Mouse (Mus musculus): ENCODE measurements around the gene Mrpl55.
A peak's percentile ranks its signal among the peaks of the same experiment; 100 is the strongest.

Gene Mrpl55

GRCm38 (mm10) chr11:59218389-59218998, 16.2 kb downstream of the Mrpl55 start:
- Histone ChIP-seq H3K27me3 (ENCODE audit: insufficient read depth, low read length) (no peaks in the 10 kb centered on the region), H3K9me3 (ENCODE audit: low read length) (no peaks in the 10 kb centered on the region), H3K4me3 (replicated peaks; ENCODE audit: low read length) (peak overlapping the region; percentile 53), H3K36me3 (ENCODE audit: insufficient read depth, low read length) (peaks cover 86% of the 10 kb centered on the region), H3K4me1 (replicated peaks; ENCODE audit: low read depth, low read length) (peaks cover 97% of the 10 kb centered on the region)
- no peak for TF ChIP-seq NANOG (IDR thresholded peaks at IDR 0.05; ENCODE audit: borderline replicate concordance, low read length)
- TF ChIP-seq CTCF (conservative IDR thresholded peaks at IDR 0.05; ENCODE audit: low read length) = no peak
- no peak for TF ChIP-seq POU5F1 (IDR thresholded peaks at IDR 0.05; ENCODE audit: borderline replicate concordance, low read length)

- Histone ChIP-seq H3K4me3 (replicated peaks; ENCODE audit: low read length) (peak overlapping the region; percentile 53), H3K27me3 (ENCODE audit: insufficient read depth, low read length) (no peaks in the 10 kb centered on the region), H3K36me3 (ENCODE audit: insufficient read depth, low read length) (peaks cover 86% of the 10 kb centered on the region), H3K4me1 (replicated peaks; ENCODE audit: low read depth, low read length) (peaks cover 97% of the 10 kb centered on the region), H3K9me3 (ENCODE audit: low read length) (no peaks in the 10 kb centered on the region)
- TF ChIP-seq NANOG (IDR thresholded peaks at IDR 0.05; ENCODE audit: borderline replicate concordance, low read length) = no peak
- TF ChIP-seq CTCF (conservative IDR thresholded peaks at IDR 0.05; ENCODE audit: low read length) = peak; percentile 96
Observed at GRCm38 (mm10) chr11:59219064-59219463, 16.8 kb downstream of the Mrpl55 start.

GRCm38 (mm10) chr11:59221604-59222003, 19.3 kb downstream of the Mrpl55 start:
- Histone ChIP-seq H3K36me3 (ENCODE audit: insufficient read depth, low read length) (peaks cover 84% of the 10 kb centered on the region), H3K4me1 (replicated peaks; ENCODE audit: low read depth, low read length) (peaks cover 97% of the 10 kb centered on the region)
- TF ChIP-seq NANOG (IDR thresholded peaks at IDR 0.05; ENCODE audit: borderline replicate concordance, low read length) = no peak
- TF ChIP-seq POU5F1 (IDR thresholded peaks at IDR 0.05; ENCODE audit: borderline replicate concordance, low read length) = no peak
- TF ChIP-seq CTCF (conservative IDR thresholded peaks at IDR 0.05; ENCODE audit: low read length) = no peak

GRCm38 (mm10) chr11:59222306-59222705, 20.0 kb downstream of the Mrpl55 start:
- Histone ChIP-seq H3K36me3 (ENCODE audit: insufficient read depth, low read length) (peaks cover 88% of the 10 kb centered on the region), H3K27me3 (ENCODE audit: insufficient read depth, low read length) (no peaks in the 10 kb centered on the region), H3K4me1 (replicated peaks; ENCODE audit: low read depth, low read length) (peaks cover 97% of the 10 kb centered on the region), H3K4me3 (replicated peaks; ENCODE audit: low read length) (no peak overlapping the region), H3K9me3 (ENCODE audit: low read length) (no peaks in the 10 kb centered on the region)
- TF ChIP-seq NANOG (IDR thresholded peaks at IDR 0.05; ENCODE audit: borderline replicate concordance, low read length) (no peak), CTCF (conservative IDR thresholded peaks at IDR 0.05; ENCODE audit: low read length) (no peak), POU5F1 (IDR thresholded peaks at IDR 0.05; ENCODE audit: borderline replicate concordance, low read length) (no peak)

More at GRCm38 (mm10) chr11:59221604-59222003, 19.3 kb downstream of the Mrpl55 start:
- H3K27me3 ChIP-seq (ENCODE audit: insufficient read depth, low read length) = no peaks in the 10 kb centered on the region
- no peak overlapping the region; the same call in 1 of the 2 replicates for H3K4me3 ChIP-seq (replicated peaks; ENCODE audit: low read length)
- no peaks in the 10 kb centered on the region for H3K9me3 ChIP-seq (ENCODE audit: low read length)

GRCm38 (mm10) chr11:59224025-59224424, 21.7 kb downstream of the Mrpl55 start:
- TF ChIP-seq NANOG (IDR thresholded peaks at IDR 0.05; ENCODE audit: borderline replicate concordance, low read length) = no peak
- no peak for TF ChIP-seq POU5F1 (IDR thresholded peaks at IDR 0.05; ENCODE audit: borderline replicate concordance, low read length)
- no peak for TF ChIP-seq CTCF (conservative IDR thresholded peaks at IDR 0.05; ENCODE audit: low read length)
- no peaks in the 10 kb centered on the region for H3K27me3 ChIP-seq (ENCODE audit: insufficient read depth, low read length)
- H3K4me3 ChIP-seq (replicated peaks; ENCODE audit: low read length) = no peak overlapping the region
- peaks cover 72% of the 10 kb centered on the region for H3K36me3 ChIP-seq (ENCODE audit: insufficient read depth, low read length)
- H3K9me3 ChIP-seq (ENCODE audit: low read length) = no peaks in the 10 kb centered on the region
- peaks cover 87% of the 10 kb centered on the region for H3K4me1 ChIP-seq (replicated peaks; ENCODE audit: low read depth, low read length)

- Histone ChIP-seq H3K36me3 (ENCODE audit: insufficient read depth, low read length) (peaks cover 70% of the 10 kb centered on the region), H3K9me3 (ENCODE audit: low read length) (no peaks in the 10 kb centered on the region), H3K4me3 (replicated peaks; ENCODE audit: low read length) (no peak overlapping the region), H3K4me1 (replicated peaks; ENCODE audit: low read depth, low read length) (peaks cover 87% of the 10 kb centered on the region), H3K27me3 (ENCODE audit: insufficient read depth, low read length) (no peaks in the 10 kb centered on the region)
- TF ChIP-seq POU5F1 (IDR thresholded peaks at IDR 0.05; ENCODE audit: borderline replicate concordance, low read length) = no peak
- no peak for TF ChIP-seq NANOG (IDR thresholded peaks at IDR 0.05; ENCODE audit: borderline replicate concordance, low read length)
- TF ChIP-seq CTCF (conservative IDR thresholded peaks at IDR 0.05; ENCODE audit: low read length) = no peak
Observed at GRCm38 (mm10) chr11:59224470-59224869, 22.2 kb downstream of the Mrpl55 start.

GRCm38 (mm10) chr11:59225167-59225566, 22.9 kb downstream of the Mrpl55 start:
- H3K36me3 ChIP-seq (ENCODE audit: insufficient read depth, low read length) = peaks cover 66% of the 10 kb centered on the region
- no peak overlapping the region for H3K4me3 ChIP-seq (replicated peaks; ENCODE audit: low read length)
- H3K27me3 ChIP-seq (ENCODE audit: insufficient read depth, low read length) = no peaks in the 10 kb centered on the region
- H3K4me1 ChIP-seq (replicated peaks; ENCODE audit: low read depth, low read length) = peaks cover 81% of the 10 kb centered on the region
- H3K9me3 ChIP-seq (ENCODE audit: low read length) = no peaks in the 10 kb centered on the region
- TF ChIP-seq POU5F1 (IDR thresholded peaks at IDR 0.05; ENCODE audit: borderline replicate concordance, low read length) (no peak), NANOG (IDR thresholded peaks at IDR 0.05; ENCODE audit: borderline replicate concordance, low read length) (no peak), CTCF (conservative IDR thresholded peaks at IDR 0.05; ENCODE audit: low read length) (no peak)

- H3K9me3 ChIP-seq (ENCODE audit: low read length) = no peaks in the 10 kb centered on the region
- no peak for TF ChIP-seq CTCF (conservative IDR thresholded peaks at IDR 0.05; ENCODE audit: low read length)
- TF ChIP-seq POU5F1 (IDR thresholded peaks at IDR 0.05; ENCODE audit: borderline replicate concordance, low read length) = no peak
- no peak for TF ChIP-seq NANOG (IDR thresholded peaks at IDR 0.05; ENCODE audit: borderline replicate concordance, low read length)
- peaks cover 76% of the 10 kb centered on the region for H3K4me1 ChIP-seq (replicated peaks; ENCODE audit: low read depth, low read length)
- peak overlapping the region; percentile 99 for H3K4me3 ChIP-seq (replicated peaks; ENCODE audit: low read length)
- no peaks in the 10 kb centered on the region for H3K27me3 ChIP-seq (ENCODE audit: insufficient read depth, low read length)
- peaks cover 55% of the 10 kb centered on the region for H3K36me3 ChIP-seq (ENCODE audit: insufficient read depth, low read length)
Observed at GRCm38 (mm10) chr11:59226251-59226650, 24.0 kb downstream of the Mrpl55 start.

All from E14TG2a.4 (cell line).